Mouse (Mus musculus) megakaryocyte-erythroid progenitor cell, adult 5-6 weeks (primary cell): Measurements from ENCODE around the gene Gm11992. TPM values are rescaled to one million over a fixed set of nuclear protein-coding genes. Genes with fewer than 3 reads are reported as not detected.
A peak's percentile ranks its signal among the peaks of the same experiment; 100 is the strongest.

Source experiments
- ATAC-seq: replicated peaks from 2 replicates; pipeline ENCODE4 v1.8.0; 2016; ENCODE audit warnings: mild to moderate bottlenecking, inconsistent platforms; ENCODE audit not compliant: severe bottlenecking, poor library complexity, low FRiP score, low TSS enrichment
- total RNA-seq, 2 experiments: library from RNA; stranded (forward) in 1 of 2; stranded (reverse) in 1 of 2; fragments of 200-1000, 215-1000 nt in 1 of 2; fragments of >200 nt in 1 of 2; fragmentation: Nextera tagmentation in 1 of 2; gene quantifications; 2 replicates each; pipeline ENCODE4 v1.2.3; 2014 to 2017

Gm11992 gene
- total RNA-seq (2014; fragmentation: Nextera tagmentation) (0.92 TPM in 1 of 2 replicates, not detected in the other), total RNA-seq (2017) (0.38 TPM in 1 of 2 replicates, not detected in the other)

- ATAC-seq = peak; percentile 99
Measured at GRCm38 (mm10) chr11:9048011-9048702, at the start of gene Gm11992. Gene Gm11992 (plus strand): TSS chr11:9048594.

- ATAC-seq = no peak
Measured at GRCm38 (mm10) chr11:9008761-9009160, 39.6 kb upstream of the Gm11992 start.

GRCm38 (mm10) chr11:9010416-9010815, 38.0 kb upstream of the Gm11992 start:
- peak; percentile 80 for ATAC-seq

- ATAC-seq = peak; percentile 95
Measured at GRCm38 (mm10) chr11:9010853-9011339, 37.5 kb upstream of the Gm11992 start, which contains the start of gene Hus1. Gene Hus1 (minus strand): TSS chr11:9011191.

GRCm38 (mm10) chr11:9011348-9011747, 37.0 kb upstream of the Gm11992 start:
- ATAC-seq = 0 out of 2 replicates have a peak, but pooled peaks have one; percentile 0

GRCm38 (mm10) chr11:9014740-9015139, 33.7 kb upstream of the Gm11992 start:
- ATAC-seq = no peak

GRCm38 (mm10) chr11:9018491-9019267, 29.7 kb upstream of the Gm11992 start:
- ATAC-seq = no peak

GRCm38 (mm10) chr11:9020207-9020606, 28.2 kb upstream of the Gm11992 start:
- no peak for ATAC-seq

GRCm38 (mm10) chr11:9024782-9025181, 23.6 kb upstream of the Gm11992 start:
- no peak for ATAC-seq

- no peak for ATAC-seq
Measured at GRCm38 (mm10) chr11:9025211-9025610, 23.2 kb upstream of the Gm11992 start.

- ATAC-seq = no peak
Measured at GRCm38 (mm10) chr11:9031530-9031929, 16.9 kb upstream of the Gm11992 start.

GRCm38 (mm10) chr11:9046546-9046945, 1.8 kb upstream of the Gm11992 start:
- no peak for ATAC-seq

GRCm38 (mm10) chr11:9047044-9047443, 1.4 kb upstream of the Gm11992 start:
- ATAC-seq = no peak

GRCm38 (mm10) chr11:9048703-9049060, 288 bp downstream of the Gm11992 start, which contains the start of gene Sun3:
Gene Sun3 (minus strand): TSS chr11:9048991.
- peak; percentile 78 for ATAC-seq

- ATAC-seq = no peak
Measured at GRCm38 (mm10) chr11:9050241-9050640, 1.8 kb downstream of the Gm11992 start.

GRCm38 (mm10) chr11:9051895-9052294, 3.5 kb downstream of the Gm11992 start:
- ATAC-seq = no peak

GRCm38 (mm10) chr11:9056937-9057336, 8.5 kb downstream of the Gm11992 start:
- no peak for ATAC-seq

- no peak for ATAC-seq
Measured at GRCm38 (mm10) chr11:9057711-9058110, 9.3 kb downstream of the Gm11992 start.

- no peak for ATAC-seq
Measured at GRCm38 (mm10) chr11:9060029-9060428, 11.6 kb downstream of the Gm11992 start.

- ATAC-seq = no peak
Measured at GRCm38 (mm10) chr11:9060484-9060883, 12.1 kb downstream of the Gm11992 start.
